ENCODE assay signal across 12 mouse cellular contexts in the genomic region with DNA sequence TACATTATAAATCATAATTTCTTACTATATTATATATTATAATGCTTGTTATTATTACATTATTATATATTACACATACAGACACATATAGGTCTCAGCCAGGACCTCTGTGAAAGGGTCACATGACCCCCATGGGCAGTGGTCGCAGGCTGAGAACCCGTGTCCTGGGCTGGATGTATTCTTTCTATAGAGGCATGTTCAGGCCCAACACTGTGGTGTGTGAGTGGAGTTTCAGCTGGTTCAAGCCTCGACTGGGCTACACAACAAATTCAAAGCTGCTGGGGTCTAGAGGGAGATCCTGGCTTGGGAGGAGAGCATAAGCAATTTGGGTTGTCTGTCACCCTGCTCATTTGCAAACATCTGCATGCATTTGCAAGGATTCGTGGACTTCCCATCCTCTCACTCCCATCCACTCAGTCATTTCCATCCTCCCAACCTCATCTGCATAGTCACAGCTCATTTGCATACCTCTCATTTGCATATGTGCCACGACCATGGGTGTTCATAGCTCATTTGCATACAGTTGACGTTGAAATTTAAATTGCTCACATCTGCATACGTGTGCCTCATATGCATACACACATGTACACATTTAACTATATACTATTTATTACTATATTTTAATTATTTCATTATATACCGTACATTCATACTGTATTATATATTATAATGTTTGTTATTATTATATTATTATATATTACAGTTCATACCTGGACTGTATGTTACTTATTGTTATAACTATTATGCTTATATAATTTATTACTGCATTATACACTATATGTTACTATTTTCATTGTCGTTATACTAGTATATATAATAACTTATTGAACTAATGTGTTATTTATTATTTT. TPM values are rescaled to one million over a fixed set of nuclear protein-coding genes. Genes with fewer than 3 reads are reported as not detected.
DNase-seq lines count a peak whose midpoint lies in the region; ATAC-seq lines count a peak whose summit lies in the region.
"Had no signal": no experiment of that assay in that cellular context is flagged by ENCODE, and none has a peak within 500 bp of the region (broad histone marks: within the 10 kb centered on the region; RNA-seq: fewer than 3 reads in every experiment).

No protein-coding gene starts in this region.

- no peaks in the 10 kb centered on the region for H3K9me3 ChIP-seq in intestine, embryonic 14.5 days (ENCODE audit: control insufficient read depth, low read length)
- H3K9me3 ChIP-seq in intestine, embryonic 16.5 days (ENCODE audit: control insufficient read depth, low read length) = no peaks in the 10 kb centered on the region
- H3K9me3 ChIP-seq in hindbrain, embryonic 13.5 days = no peaks in the 10 kb centered on the region
- H3K9me3 ChIP-seq in midbrain, embryonic 14.5 days (ENCODE audit: control insufficient read depth, low read length) = no peaks in the 10 kb centered on the region

- H3K4me1 ChIP-seq in intestine, embryonic 14.5 days (replicated peaks; ENCODE audit: control insufficient read depth, insufficient read depth, low read length) = no peaks in the 10 kb centered on the region
- H3K4me1 ChIP-seq in intestine, embryonic 16.5 days (ENCODE audit: control insufficient read depth, insufficient read depth, low read length) = no peaks in the 10 kb centered on the region
- H3K4me1 ChIP-seq in hindbrain, embryonic 13.5 days (replicated peaks) = no peaks in the 10 kb centered on the region
- H3K4me1 ChIP-seq in midbrain, embryonic 14.5 days (ENCODE audit: control insufficient read depth, insufficient read depth, low read length) = no peaks in the 10 kb centered on the region

- no peak overlapping the region for H3K4me2 ChIP-seq in intestine, embryonic 14.5 days (ENCODE audit: low read length)
- H3K4me2 ChIP-seq in intestine, embryonic 16.5 days (ENCODE audit: low read depth, low read length) = no peak overlapping the region
- H3K4me2 ChIP-seq in hindbrain, embryonic 13.5 days = no peak overlapping the region
- H3K4me2 ChIP-seq in midbrain, embryonic 14.5 days (ENCODE audit: low read length) = no peak overlapping the region

- DNase-seq in intestine, embryonic 14.5 days (ENCODE audit: low spot score) = peak; percentile 65
- peak; percentile 84 for DNase-seq in R1 (ENCODE audit: low read depth, low spot score)
- peak; percentile 56 for DNase-seq in midbrain, embryonic 14.5 days
- no peak for DNase-seq in left cerebral cortex, postnatal 10 days (ENCODE audit: extremely low spot score in 1 of 2, low spot score in 2 of 2)
- DNase-seq in left cerebral cortex, adult 11 months (ENCODE audit: low spot score) = no peak
- DNase-seq in layer of hippocampus, adult 11-12 months (ENCODE audit: low spot score) = no peak
- DNase-seq: cerebellum, adult 9-10 months; kidney, postnatal 14 days; left cerebral cortex, postnatal 4 days; right cerebral cortex, postnatal 14 days had no signal

- no peak overlapping the region for H3K4me3 ChIP-seq in intestine, embryonic 14.5 days (ENCODE audit: low read depth, low read length)
- H3K4me3 ChIP-seq in intestine, embryonic 16.5 days (ENCODE audit: low read length) = no peak overlapping the region
- H3K4me3 ChIP-seq in hindbrain, embryonic 13.5 days = no peak overlapping the region
- H3K4me3 ChIP-seq in midbrain, embryonic 14.5 days (replicated peaks; ENCODE audit: low read depth, low read length) = no peak overlapping the region

- intact Hi-C loops in left cerebral cortex, postnatal 10 days (cut with DNase I) = no loop called here

- no peak overlapping the region for H3K27ac ChIP-seq in intestine, embryonic 14.5 days (ENCODE audit: low read depth)
- no peak overlapping the region for H3K27ac ChIP-seq in intestine, embryonic 16.5 days (ENCODE audit: low read length)
- no peak overlapping the region for H3K27ac ChIP-seq in hindbrain, embryonic 13.5 days
- H3K27ac ChIP-seq in midbrain, embryonic 14.5 days (replicated peaks; ENCODE audit: low read depth, low read length) = no peak overlapping the region

- WGBS in intestine, embryonic 14.5 days = 92% methylated on average over 9 of the region's 9 CpGs
- WGBS in intestine, embryonic 16.5 days = 89% methylated on average over 9 of the region's 9 CpGs
- whole genome bisulfite sequencing in hindbrain, embryonic 13.5 days = 71% methylated on average over 9 of the region's 9 CpGs
- WGBS in midbrain, embryonic 14.5 days = 78% methylated on average over 9 of the region's 9 CpGs

- H3K27me3 ChIP-seq in intestine, embryonic 14.5 days (replicated peaks; ENCODE audit: control insufficient read depth, insufficient read depth, low read length) = no peaks in the 10 kb centered on the region
- no peaks in the 10 kb centered on the region for H3K27me3 ChIP-seq in intestine, embryonic 16.5 days (replicated peaks; ENCODE audit: control insufficient read depth, insufficient read depth, low read length)
- no peaks in the 10 kb centered on the region for H3K27me3 ChIP-seq in hindbrain, embryonic 13.5 days
- no peaks in the 10 kb centered on the region for H3K27me3 ChIP-seq in midbrain, embryonic 14.5 days (ENCODE audit: control insufficient read depth, insufficient read depth, low read length)

- no peaks in the 10 kb centered on the region for H3K36me3 ChIP-seq in intestine, embryonic 14.5 days (ENCODE audit: control insufficient read depth, insufficient read depth, low read length)
- no peaks in the 10 kb centered on the region for H3K36me3 ChIP-seq in intestine, embryonic 16.5 days (ENCODE audit: control insufficient read depth, insufficient read depth, low read length)
- H3K36me3 ChIP-seq in hindbrain, embryonic 13.5 days = no peaks in the 10 kb centered on the region; the same call in 1 of the 2 replicates
- no peaks in the 10 kb centered on the region for H3K36me3 ChIP-seq in midbrain, embryonic 14.5 days (ENCODE audit: control insufficient read depth, insufficient read depth, low read length)

- no peak overlapping the region for H3K9ac ChIP-seq in intestine, embryonic 14.5 days (ENCODE audit: low read length)
- no peak overlapping the region for H3K9ac ChIP-seq in intestine, embryonic 16.5 days (ENCODE audit: low read depth, low read length)
- H3K9ac ChIP-seq in hindbrain, embryonic 13.5 days = no peak overlapping the region
- no peak overlapping the region for H3K9ac ChIP-seq in midbrain, embryonic 14.5 days (replicated peaks; ENCODE audit: low read length)

- ATAC-seq in intestine, embryonic 14.5 days (replicated peaks; ENCODE audit: low FRiP score, low TSS enrichment, low read depth) = 0 out of 2 replicates have a peak, but pooled peaks have one; percentile 55
- no peak for ATAC-seq in intestine, embryonic 16.5 days
- peak; percentile 78 for ATAC-seq in hindbrain, embryonic 13.5 days (ENCODE audit: low FRiP score)
- ATAC-seq in midbrain, embryonic 14.5 days (ENCODE audit: low FRiP score, low TSS enrichment) = peak; percentile 74

RNA-seq across cellular contexts. Expression of gene Slc7a15, which starts 21.2 kb away (rescaled TPM):
- not detected in 2 replicates for polyA plus RNA-seq in intestine, embryonic 14.5 days (2014; fragmentation: Nextera tagmentation; extraction: Ambion mirVana)
- polyA plus RNA-seq in intestine, embryonic 16.5 days (2015; fragmentation: Nextera tagmentation; extraction: Ambion mirVana) = 0.36 and 0.44 TPM in 2 replicates
- polyA plus RNA-seq in hindbrain, embryonic 13.5 days (2015; fragmentation: Nextera tagmentation; extraction: Ambion mirVana) = not detected in 2 replicates
- not detected in 2 replicates for polyA plus RNA-seq in midbrain, embryonic 14.5 days (2014; fragmentation: Nextera tagmentation; extraction: Ambion mirVana)
- total RNA-seq in left cerebral cortex, postnatal 10 days (2021) = not detected
- total RNA-seq: left cerebral cortex, postnatal 4 days had no signal

RNA-seq across cellular contexts. Expression of gene Pum2, which starts 53.9 kb away (rescaled TPM):
- 59.2 and 71.8 TPM in 2 replicates for polyA plus RNA-seq in intestine, embryonic 14.5 days (2014; fragmentation: Nextera tagmentation; extraction: Ambion mirVana)
- polyA plus RNA-seq in intestine, embryonic 16.5 days (2015; fragmentation: Nextera tagmentation; extraction: Ambion mirVana) = 31.9 and 34.3 TPM in 2 replicates
- 52.5 and 56.1 TPM in 2 replicates for polyA plus RNA-seq in hindbrain, embryonic 13.5 days (2015; fragmentation: Nextera tagmentation; extraction: Ambion mirVana)
- polyA plus RNA-seq in midbrain, embryonic 14.5 days (2014; fragmentation: Nextera tagmentation; extraction: Ambion mirVana) = 69.9 and 83.5 TPM in 2 replicates
- 100 to 1,000 TPM; 149 to 193 TPM for total RNA-seq in left cerebral cortex, postnatal 10 days (2021)

Comparison
In these comparisons a context has a peak if more than half of its experiments do, and no peak if none do; other contexts are left out.
1. DNase-seq: peak in intestine, embryonic 14.5 days (single experiment), R1 (single experiment) and midbrain, embryonic 14.5 days (single experiment); none in left cerebral cortex, postnatal 10 days (0 of 2), left cerebral cortex, adult 11 months (single experiment) and layer of hippocampus, adult 11-12 months (single experiment).